Mouse (Mus musculus): Measurements from ENCODE around the gene Chst10. TPM values are rescaled to one million over a fixed set of nuclear protein-coding genes. Genes with fewer than 3 reads are reported as not detected.
A peak's percentile ranks its signal among the peaks of the same experiment; 100 is the strongest.

The Chst10 gene
- 0.22 and 0.37 TPM in 2 replicates for polyA plus RNA-seq (2012; rRNA removed)

GRCm38 (mm10) chr1:38897431-38898248, at the start of gene Chst10:
TSS of gene Chst10 (minus strand) at chr1:38898161.
- Histone ChIP-seq H3K27ac (ENCODE audit: insufficient read depth, low read depth, low read length) (no peak within 1 kb of the TSS), H3K4me3 (ENCODE audit: insufficient read depth, low read depth, low read length) (peak within 1 kb of the TSS; percentile 51), H3K4me1 (ENCODE audit: control insufficient read depth, insufficient read depth, low read length) (no peaks in the 10 kb centered on the region), H3K36me3 (ENCODE audit: control insufficient read depth, insufficient read depth, low read length) (no peaks in the 10 kb centered on the region), H3K27me3 (replicated peaks; ENCODE audit: control insufficient read depth, insufficient read depth, low read length) (no peaks in the 10 kb centered on the region)
- TF ChIP-seq CTCF (conservative IDR thresholded peaks at IDR 0.05; ENCODE audit: insufficient read depth, insufficient read length, low read depth, low read length) (no peak), POLR2A (IDR thresholded peaks at IDR 0.05; ENCODE audit: low read depth, low read length) (no peak)
- 1% methylated on average over 67 of the region's 67 CpGs for WGBS
- peak; percentile 26 for DNase-seq

- H3K27ac ChIP-seq (ENCODE audit: insufficient read depth, low read depth, low read length), result no peak overlapping the region
- TF ChIP-seq POLR2A (IDR thresholded peaks at IDR 0.05; ENCODE audit: low read depth, low read length), result no peak
- TF ChIP-seq CTCF (conservative IDR thresholded peaks at IDR 0.05; ENCODE audit: insufficient read depth, insufficient read length, low read depth, low read length), result no peak
- 8% methylated on average over 5 of the region's 5 CpGs for WGBS
- no peaks in the 10 kb centered on the region for H3K4me1 ChIP-seq (ENCODE audit: control insufficient read depth, insufficient read depth, low read length)
- no peaks in the 10 kb centered on the region for H3K36me3 ChIP-seq (ENCODE audit: control insufficient read depth, insufficient read depth, low read length)
- H3K4me3 ChIP-seq (ENCODE audit: insufficient read depth, low read depth, low read length), result no peak overlapping the region
- DNase-seq, result no peak
- no peaks in the 10 kb centered on the region; the same call in 1 of the 2 replicates for H3K27me3 ChIP-seq (replicated peaks; ENCODE audit: control insufficient read depth, insufficient read depth, low read length)
Observed at GRCm38 (mm10) chr1:38939608-38940007, 41.6 kb upstream of the Chst10 start.

GRCm38 (mm10) chr1:38938849-38939248, 40.9 kb upstream of the Chst10 start, which contains the start of gene Nms:
TSS of gene Nms (plus strand) at chr1:38939149.
- 70% methylated on average over 6 of the region's 6 CpGs for WGBS
- TF ChIP-seq POLR2A (IDR thresholded peaks at IDR 0.05; ENCODE audit: low read depth, low read length) (no peak), CTCF (conservative IDR thresholded peaks at IDR 0.05; ENCODE audit: insufficient read depth, insufficient read length, low read depth, low read length) (no peak)
- Histone ChIP-seq H3K36me3 (ENCODE audit: control insufficient read depth, insufficient read depth, low read length) (no peaks in the 10 kb centered on the region), H3K27ac (ENCODE audit: insufficient read depth, low read depth, low read length) (no peak within 1 kb of the TSS), H3K4me3 (ENCODE audit: insufficient read depth, low read depth, low read length) (no peak within 1 kb of the TSS), H3K4me1 (ENCODE audit: control insufficient read depth, insufficient read depth, low read length) (no peaks in the 10 kb centered on the region), H3K27me3 (replicated peaks; ENCODE audit: control insufficient read depth, insufficient read depth, low read length) (no peaks in the 10 kb centered on the region; the same call in 1 of the 2 replicates)
- no peak for DNase-seq

GRCm38 (mm10) chr1:38936780-38937179, 38.8 kb upstream of the Chst10 start:
- Histone ChIP-seq H3K27me3 (replicated peaks; ENCODE audit: control insufficient read depth, insufficient read depth, low read length) (no peaks in the 10 kb centered on the region; the same call in 1 of the 2 replicates), H3K4me1 (ENCODE audit: control insufficient read depth, insufficient read depth, low read length) (no peaks in the 10 kb centered on the region), H3K27ac (ENCODE audit: insufficient read depth, low read depth, low read length) (no peak overlapping the region), H3K36me3 (ENCODE audit: control insufficient read depth, insufficient read depth, low read length) (no peaks in the 10 kb centered on the region), H3K4me3 (ENCODE audit: insufficient read depth, low read depth, low read length) (no peak overlapping the region)
- WGBS, result 25% methylated on average over 6 of the region's 6 CpGs
- DNase-seq, result peak; percentile 3
- TF ChIP-seq POLR2A (IDR thresholded peaks at IDR 0.05; ENCODE audit: low read depth, low read length) (no peak), CTCF (conservative IDR thresholded peaks at IDR 0.05; ENCODE audit: insufficient read depth, insufficient read length, low read depth, low read length) (peak; percentile 61)

- Histone ChIP-seq H3K4me1 (ENCODE audit: control insufficient read depth, insufficient read depth, low read length) (no peaks in the 10 kb centered on the region), H3K27me3 (replicated peaks; ENCODE audit: control insufficient read depth, insufficient read depth, low read length) (no peaks in the 10 kb centered on the region; the same call in 1 of the 2 replicates), H3K36me3 (ENCODE audit: control insufficient read depth, insufficient read depth, low read length) (no peaks in the 10 kb centered on the region), H3K4me3 (ENCODE audit: insufficient read depth, low read depth, low read length) (no peak overlapping the region), H3K27ac (ENCODE audit: insufficient read depth, low read depth, low read length) (no peak overlapping the region)
- 28% methylated on average over 5 of the region's 5 CpGs for WGBS
- TF ChIP-seq CTCF (conservative IDR thresholded peaks at IDR 0.05; ENCODE audit: insufficient read depth, insufficient read length, low read depth, low read length) (peak; percentile 45), POLR2A (IDR thresholded peaks at IDR 0.05; ENCODE audit: low read depth, low read length) (no peak)
- DNase-seq, result peak; percentile 2
Observed at GRCm38 (mm10) chr1:38934668-38935067, 36.7 kb upstream of the Chst10 start.

GRCm38 (mm10) chr1:38930767-38931166, 32.8 kb upstream of the Chst10 start:
- Histone ChIP-seq H3K27ac (ENCODE audit: insufficient read depth, low read depth, low read length) (no peak overlapping the region), H3K4me3 (ENCODE audit: insufficient read depth, low read depth, low read length) (no peak overlapping the region), H3K36me3 (ENCODE audit: control insufficient read depth, insufficient read depth, low read length) (no peaks in the 10 kb centered on the region), H3K27me3 (replicated peaks; ENCODE audit: control insufficient read depth, insufficient read depth, low read length) (no peaks in the 10 kb centered on the region; the same call in 1 of the 2 replicates), H3K4me1 (ENCODE audit: control insufficient read depth, insufficient read depth, low read length) (no peaks in the 10 kb centered on the region)
- DNase-seq, result no peak
- 65% methylated on average over 8 of the region's 8 CpGs for WGBS
- TF ChIP-seq CTCF (conservative IDR thresholded peaks at IDR 0.05; ENCODE audit: insufficient read depth, insufficient read length, low read depth, low read length) (no peak), POLR2A (IDR thresholded peaks at IDR 0.05; ENCODE audit: low read depth, low read length) (no peak)

- no peaks in the 10 kb centered on the region for H3K4me1 ChIP-seq (ENCODE audit: control insufficient read depth, insufficient read depth, low read length)
- H3K27me3 ChIP-seq (replicated peaks; ENCODE audit: control insufficient read depth, insufficient read depth, low read length), result no peaks in the 10 kb centered on the region
- no peak for TF ChIP-seq POLR2A (IDR thresholded peaks at IDR 0.05; ENCODE audit: low read depth, low read length)
- TF ChIP-seq CTCF (conservative IDR thresholded peaks at IDR 0.05; ENCODE audit: insufficient read depth, insufficient read length, low read depth, low read length), result no peak
- 73% methylated on average over 4 of the region's 4 CpGs for WGBS
- H3K4me3 ChIP-seq (ENCODE audit: insufficient read depth, low read depth, low read length), result no peak overlapping the region
- H3K36me3 ChIP-seq (ENCODE audit: control insufficient read depth, insufficient read depth, low read length), result no peaks in the 10 kb centered on the region
- no peak for DNase-seq
- H3K27ac ChIP-seq (ENCODE audit: insufficient read depth, low read depth, low read length), result no peak overlapping the region
Observed at GRCm38 (mm10) chr1:38929468-38929867, 31.5 kb upstream of the Chst10 start.
